Mouse (Mus musculus): ENCODE measurements around the gene Ndst4. TPM values are rescaled to one million over a fixed set of nuclear protein-coding genes. Genes with fewer than 3 reads are reported as not detected.

The Ndst4 gene
- polyA plus RNA-seq, 1 experiment from 2014 or later = not detected

- H3K4me2 ChIP-seq (replicated peaks; ENCODE audit: low read depth, low read length) = no peak overlapping the region
- ATAC-seq (ENCODE audit: low FRiP score, low TSS enrichment) = no peak
- WGBS = 71% methylated on average over 2 of the region's 2 CpGs
Observed at GRCm38 (mm10) chr3:125687601-125688000, 283.7 kb downstream of the Ndst4 start.

DNA sequence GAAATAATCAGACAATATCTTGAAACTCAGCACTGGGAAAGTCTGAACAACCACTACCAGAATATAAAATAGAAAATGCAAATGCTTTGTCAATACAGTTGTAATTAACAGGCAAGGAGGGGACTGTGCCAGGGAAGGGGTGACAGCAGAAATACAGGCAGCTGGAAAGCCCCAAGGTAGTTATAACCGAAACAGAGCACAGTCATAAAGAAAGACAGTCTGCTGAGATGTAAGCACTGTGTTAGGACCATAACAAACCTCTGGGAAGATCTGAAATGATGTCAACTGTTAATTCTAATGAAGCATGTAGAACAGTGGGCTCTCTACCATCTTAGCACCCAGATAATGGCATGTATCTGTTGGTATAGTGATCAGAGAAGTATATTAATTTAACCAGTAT lies 287.1 kb downstream of the Ndst4 start:
- H3K27me3 ChIP-seq (ENCODE audit: control insufficient read depth, insufficient read depth, low read length) = no peaks in the 10 kb centered on the region
- no peak overlapping the region for H3K4me2 ChIP-seq (replicated peaks; ENCODE audit: low read depth, low read length)
- 88% methylated on average over 1 of the region's 1 CpGs for WGBS
- no peaks in the 10 kb centered on the region for H3K4me1 ChIP-seq (ENCODE audit: control insufficient read depth, insufficient read depth, low read length)
- H3K4me3 ChIP-seq (ENCODE audit: low read length) = no peak overlapping the region
- no peaks in the 10 kb centered on the region for H3K9me3 ChIP-seq (ENCODE audit: control insufficient read depth, low read length)
- no peak overlapping the region for H3K9ac ChIP-seq (ENCODE audit: low read depth, low read length)
- no peak overlapping the region for H3K27ac ChIP-seq (ENCODE audit: low read depth, low read length)
- ATAC-seq (ENCODE audit: low FRiP score, low TSS enrichment) = no peak
- H3K36me3 ChIP-seq (ENCODE audit: control insufficient read depth, insufficient read depth, low read length) = no peaks in the 10 kb centered on the region

More at GRCm38 (mm10) chr3:125687601-125688000, 283.7 kb downstream of the Ndst4 start:
- Histone ChIP-seq H3K9me3 (ENCODE audit: control insufficient read depth, low read length) (no peaks in the 10 kb centered on the region), H3K27me3 (ENCODE audit: control insufficient read depth, insufficient read depth, low read length) (no peaks in the 10 kb centered on the region), H3K4me3 (ENCODE audit: low read length) (no peak overlapping the region), H3K27ac (ENCODE audit: low read depth, low read length) (no peak overlapping the region), H3K4me1 (ENCODE audit: control insufficient read depth, insufficient read depth, low read length) (no peaks in the 10 kb centered on the region), H3K36me3 (ENCODE audit: control insufficient read depth, insufficient read depth, low read length) (no peaks in the 10 kb centered on the region), H3K9ac (ENCODE audit: low read depth, low read length) (no peak overlapping the region)

DNA sequence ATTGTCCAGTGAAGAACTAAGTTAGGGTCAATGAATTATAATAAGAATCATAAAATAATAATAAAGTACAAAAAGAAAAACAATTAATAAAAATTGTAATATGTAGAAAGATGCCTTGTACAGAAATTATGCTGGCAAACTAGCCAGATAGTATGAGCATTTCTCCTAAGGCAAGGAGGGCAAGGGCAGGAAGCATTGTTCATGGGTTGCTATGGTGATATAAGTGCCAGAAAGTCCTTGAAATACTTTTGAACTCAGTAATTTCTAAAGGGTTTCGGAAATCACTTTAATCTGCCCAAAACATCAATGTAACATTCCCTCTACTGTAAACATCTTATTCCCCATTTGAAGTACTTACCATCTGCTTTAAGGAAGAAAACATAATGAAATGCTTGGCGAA lies 319.1 kb downstream of the Ndst4 start:
- Histone ChIP-seq H3K36me3 (ENCODE audit: control insufficient read depth, insufficient read depth, low read length) (no peaks in the 10 kb centered on the region), H3K4me1 (ENCODE audit: control insufficient read depth, insufficient read depth, low read length) (no peaks in the 10 kb centered on the region), H3K27me3 (ENCODE audit: control insufficient read depth, insufficient read depth, low read length) (no peaks in the 10 kb centered on the region), H3K9me3 (ENCODE audit: control insufficient read depth, low read length) (no peaks in the 10 kb centered on the region), H3K4me3 (ENCODE audit: low read length) (no peak overlapping the region), H3K4me2 (replicated peaks; ENCODE audit: low read depth, low read length) (no peak overlapping the region), H3K9ac (ENCODE audit: low read depth, low read length) (no peak overlapping the region), H3K27ac (ENCODE audit: low read depth, low read length) (no peak overlapping the region)
- WGBS = 88% methylated on average over 2 of the region's 2 CpGs
- no peak for ATAC-seq (ENCODE audit: low FRiP score, low TSS enrichment)

- WGBS = 69% methylated on average over 2 of the region's 2 CpGs
- Histone ChIP-seq H3K4me3 (ENCODE audit: low read length) (no peak overlapping the region), H3K27me3 (ENCODE audit: control insufficient read depth, insufficient read depth, low read length) (no peaks in the 10 kb centered on the region), H3K9ac (ENCODE audit: low read depth, low read length) (no peak overlapping the region), H3K4me1 (ENCODE audit: control insufficient read depth, insufficient read depth, low read length) (no peaks in the 10 kb centered on the region), H3K9me3 (ENCODE audit: control insufficient read depth, low read length) (no peaks in the 10 kb centered on the region), H3K4me2 (replicated peaks; ENCODE audit: low read depth, low read length) (no peak overlapping the region), H3K36me3 (ENCODE audit: control insufficient read depth, insufficient read depth, low read length) (no peaks in the 10 kb centered on the region), H3K27ac (ENCODE audit: low read depth, low read length) (no peak overlapping the region)
- no peak for ATAC-seq (ENCODE audit: low FRiP score, low TSS enrichment)
Observed at GRCm38 (mm10) chr3:125734945-125735344, 331.1 kb downstream of the Ndst4 start.

DNA sequence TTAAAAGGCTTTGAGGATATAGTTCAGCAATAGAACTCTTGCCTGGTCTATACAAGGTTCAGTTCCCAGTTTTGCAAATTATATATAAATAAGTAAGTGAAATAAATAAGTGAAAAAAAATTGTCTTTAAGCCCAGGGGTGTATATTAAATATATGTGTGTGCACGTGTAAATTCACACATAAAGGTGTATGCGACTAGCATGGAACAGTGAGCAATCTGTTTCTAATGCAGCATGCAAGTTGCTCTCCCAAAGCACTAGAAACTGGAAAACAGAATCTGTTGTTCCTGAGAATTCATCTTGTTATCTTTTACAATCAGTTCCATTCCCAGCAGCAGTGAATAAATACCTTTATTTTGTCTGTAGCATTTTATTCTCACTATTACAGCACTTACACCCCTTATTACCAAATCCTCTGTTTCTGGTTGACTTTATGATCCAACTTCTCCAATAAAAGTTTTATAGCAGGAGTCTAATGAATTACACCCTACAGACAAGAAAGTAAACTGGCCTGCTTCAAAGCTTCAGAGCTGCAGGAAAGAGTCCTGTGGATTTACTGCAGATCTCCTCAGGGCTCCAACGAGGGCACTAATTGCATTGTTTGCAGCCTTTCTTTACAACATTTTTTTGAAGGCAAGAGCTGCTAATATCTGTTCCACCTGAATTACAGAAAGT lies 340.7 kb downstream of the Ndst4 start:
- ATAC-seq (ENCODE audit: low FRiP score, low TSS enrichment) = no peak
- Histone ChIP-seq H3K9ac (ENCODE audit: low read depth, low read length) (no peak overlapping the region), H3K4me3 (ENCODE audit: low read length) (no peak overlapping the region), H3K9me3 (ENCODE audit: control insufficient read depth, low read length) (no peaks in the 10 kb centered on the region), H3K4me1 (ENCODE audit: control insufficient read depth, insufficient read depth, low read length) (no peaks in the 10 kb centered on the region), H3K4me2 (replicated peaks; ENCODE audit: low read depth, low read length) (no peak overlapping the region), H3K27ac (ENCODE audit: low read depth, low read length) (no peak overlapping the region), H3K36me3 (ENCODE audit: control insufficient read depth, insufficient read depth, low read length) (no peaks in the 10 kb centered on the region), H3K27me3 (ENCODE audit: control insufficient read depth, insufficient read depth, low read length) (no peaks in the 10 kb centered on the region)
- WGBS = 38% methylated on average over 3 of the region's 3 CpGs

DNA sequence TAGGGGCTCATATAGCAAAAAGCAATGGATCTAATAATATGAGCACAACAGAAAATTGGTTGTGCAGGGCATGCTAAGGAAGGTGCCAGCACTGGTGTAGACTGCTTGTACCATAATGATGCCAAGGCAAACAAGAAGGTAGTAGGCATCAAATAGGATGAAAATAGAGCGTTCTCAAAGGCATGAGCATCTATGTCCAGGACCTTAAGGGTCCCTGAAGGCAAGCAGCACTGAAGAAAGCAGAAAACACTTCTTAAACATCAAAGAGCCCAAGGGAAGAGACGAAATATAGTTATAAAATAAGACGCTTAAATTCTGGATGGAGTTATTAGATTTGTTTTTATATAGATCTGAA lies 341.2 kb downstream of the Ndst4 start:
- WGBS = 53% methylated on average over 3 of the region's 3 CpGs
- H3K9me3 ChIP-seq (ENCODE audit: control insufficient read depth, low read length) = no peaks in the 10 kb centered on the region

DNA sequence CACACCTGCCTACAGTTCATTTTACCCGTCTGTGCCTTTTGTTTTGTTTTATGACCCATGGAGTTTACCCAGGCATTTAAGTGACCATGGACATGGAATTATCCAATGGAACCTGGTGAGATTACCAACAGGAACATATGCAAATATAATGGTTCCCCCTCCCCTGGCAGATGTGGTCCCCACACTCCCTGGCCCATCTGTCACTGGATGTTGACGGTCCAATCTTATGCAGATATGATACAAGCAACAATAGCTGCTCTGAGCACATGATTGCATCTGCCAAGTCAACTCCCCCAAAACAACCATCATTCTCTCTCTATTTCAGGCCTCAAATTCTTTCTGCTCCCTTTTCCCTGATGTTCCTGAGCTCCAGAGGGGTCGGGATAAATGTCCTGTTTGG lies 342.5 kb downstream of the Ndst4 start:
- Histone ChIP-seq H3K4me2 (replicated peaks; ENCODE audit: low read depth, low read length) (no peak overlapping the region), H3K27ac (ENCODE audit: low read depth, low read length) (no peak overlapping the region), H3K4me3 (ENCODE audit: low read length) (no peak overlapping the region), H3K4me1 (ENCODE audit: control insufficient read depth, insufficient read depth, low read length) (no peaks in the 10 kb centered on the region), H3K27me3 (ENCODE audit: control insufficient read depth, insufficient read depth, low read length) (no peaks in the 10 kb centered on the region), H3K36me3 (ENCODE audit: control insufficient read depth, insufficient read depth, low read length) (no peaks in the 10 kb centered on the region), H3K9ac (ENCODE audit: low read depth, low read length) (no peak overlapping the region), H3K9me3 (ENCODE audit: control insufficient read depth, low read length) (no peaks in the 10 kb centered on the region)
- 49% methylated on average over 3 of the region's 3 CpGs for WGBS
- no peak for ATAC-seq (ENCODE audit: low FRiP score, low TSS enrichment)

More for the DNA sequence above, 341.2 kb downstream of the Ndst4 start:
- no peak overlapping the region for H3K27ac ChIP-seq (ENCODE audit: low read depth, low read length)
- H3K9ac ChIP-seq (ENCODE audit: low read depth, low read length) = no peak overlapping the region
- no peaks in the 10 kb centered on the region for H3K4me1 ChIP-seq (ENCODE audit: control insufficient read depth, insufficient read depth, low read length)
- no peaks in the 10 kb centered on the region for H3K36me3 ChIP-seq (ENCODE audit: control insufficient read depth, insufficient read depth, low read length)
- no peak overlapping the region for H3K4me3 ChIP-seq (ENCODE audit: low read length)
- no peak for ATAC-seq (ENCODE audit: low FRiP score, low TSS enrichment)
- H3K27me3 ChIP-seq (ENCODE audit: control insufficient read depth, insufficient read depth, low read length) = no peaks in the 10 kb centered on the region
- H3K4me2 ChIP-seq (replicated peaks; ENCODE audit: low read depth, low read length) = no peak overlapping the region

DNA sequence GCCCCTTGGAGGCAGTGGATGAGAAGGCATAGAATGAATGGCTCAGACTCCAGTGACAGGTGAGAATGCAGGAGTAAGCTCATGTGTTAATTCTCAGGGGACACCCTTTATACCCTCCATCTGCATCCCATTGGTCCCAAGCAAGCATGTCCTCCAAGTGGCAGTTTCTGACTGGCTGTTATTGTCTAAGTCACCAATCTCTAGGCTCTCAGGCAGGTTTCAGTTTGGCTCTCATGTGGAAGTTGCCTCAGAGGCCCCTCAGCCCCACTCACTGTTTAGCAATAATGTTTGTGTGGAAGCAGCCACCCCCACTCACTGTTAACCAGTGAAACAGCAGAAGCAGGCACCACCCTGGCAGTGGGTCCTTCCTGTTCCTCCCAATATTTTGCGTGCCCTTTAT lies 353.0 kb downstream of the Ndst4 start:
- WGBS = 85% methylated on average over 1 of the region's 1 CpGs
- H3K9ac ChIP-seq (ENCODE audit: low read depth, low read length) = no peak overlapping the region
- H3K27me3 ChIP-seq (ENCODE audit: control insufficient read depth, insufficient read depth, low read length) = no peaks in the 10 kb centered on the region
- no peaks in the 10 kb centered on the region for H3K36me3 ChIP-seq (ENCODE audit: control insufficient read depth, insufficient read depth, low read length)
- H3K4me3 ChIP-seq (ENCODE audit: low read length) = no peak overlapping the region
- no peak for ATAC-seq (ENCODE audit: low FRiP score, low TSS enrichment)
- H3K9me3 ChIP-seq (ENCODE audit: control insufficient read depth, low read length) = no peaks in the 10 kb centered on the region
- H3K4me1 ChIP-seq (ENCODE audit: control insufficient read depth, insufficient read depth, low read length) = no peaks in the 10 kb centered on the region
- no peak overlapping the region for H3K27ac ChIP-seq (ENCODE audit: low read depth, low read length)
- H3K4me2 ChIP-seq (replicated peaks; ENCODE audit: low read depth, low read length) = no peak overlapping the region

DNA sequence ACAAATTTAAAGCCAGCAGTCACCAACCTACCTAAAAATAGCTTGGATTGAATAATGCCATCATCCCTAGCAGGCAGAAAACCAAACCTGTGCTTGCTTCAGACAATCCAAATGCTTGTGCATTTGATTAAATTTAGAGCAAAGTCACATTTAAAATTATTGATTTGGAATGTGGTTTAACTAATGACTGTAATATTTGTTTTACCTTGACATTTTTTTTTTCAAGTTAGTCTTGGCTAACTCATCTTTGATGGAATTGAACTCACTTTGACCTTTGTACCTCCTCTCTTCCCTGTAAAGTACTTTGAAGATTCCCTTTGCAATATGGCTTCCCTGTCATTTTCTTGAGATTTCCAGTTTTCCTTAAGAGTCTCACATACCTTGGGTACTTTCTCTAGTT lies 356.8 kb downstream of the Ndst4 start:
- Histone ChIP-seq H3K27me3 (ENCODE audit: control insufficient read depth, insufficient read depth, low read length) (no peaks in the 10 kb centered on the region), H3K9ac (ENCODE audit: low read depth, low read length) (no peak overlapping the region), H3K4me3 (ENCODE audit: low read length) (no peak overlapping the region), H3K4me2 (replicated peaks; ENCODE audit: low read depth, low read length) (no peak overlapping the region), H3K27ac (ENCODE audit: low read depth, low read length) (no peak overlapping the region), H3K4me1 (ENCODE audit: control insufficient read depth, insufficient read depth, low read length) (no peaks in the 10 kb centered on the region), H3K36me3 (ENCODE audit: control insufficient read depth, insufficient read depth, low read length) (no peaks in the 10 kb centered on the region), H3K9me3 (ENCODE audit: control insufficient read depth, low read length) (no peaks in the 10 kb centered on the region)
- no peak for ATAC-seq (ENCODE audit: low FRiP score, low TSS enrichment)

All from kidney, embryonic 14.5 days (tissue).